Mouse (Mus musculus) intestine, postnatal 0 days (tissue): ENCODE measurements around the gene Gp9. TPM values are rescaled to one million over a fixed set of nuclear protein-coding genes. Genes with fewer than 3 reads are reported as not detected.

Experiments
- ATAC-seq: fragments of 200-750 bp; cut with Nextera tagmentation; 2 replicates; pipeline ENCODE4 v1.8.0; 2017; ENCODE audit warnings: mild to moderate bottlenecking, moderate TSS enrichment, moderate library complexity
- H3K27ac ChIP-seq: fragments of 300-500 bp; sonication (generic); 2 replicates; pipeline ENCODE4 v1.5.1; 2014; ENCODE audit warnings: mild to moderate bottlenecking, low read depth, low read length, moderate library complexity
- H3K27me3 ChIP-seq: fragments of 300-500 bp; sonication (generic); replicated peaks from 2 replicates; pipeline ENCODE4 v1.6.1; 2014; ENCODE audit warnings: low read length, mixed read lengths; ENCODE audit not compliant: control insufficient read depth, insufficient read depth
- H3K36me3 ChIP-seq: fragments of 300-500 bp; sonication (generic); 2 replicates; pipeline ENCODE4 v1.6.1; 2014; ENCODE audit warnings: mild to moderate bottlenecking, moderate library complexity; ENCODE audit not compliant: control insufficient read depth, insufficient read depth
- H3K4me1 ChIP-seq: fragments of 300-500 bp; sonication (generic); replicated peaks from 2 replicates; pipeline ENCODE4 v1.6.1; 2014; ENCODE audit warnings: antibody characterized with exemption, low read length, mixed read lengths; ENCODE audit not compliant: control insufficient read depth, insufficient read depth
- H3K4me2 ChIP-seq: fragments of 300-500 bp; sonication (generic); replicated peaks from 2 replicates; pipeline ENCODE4 v1.6.1; 2014; ENCODE audit warnings: low read depth, mild to moderate bottlenecking, moderate library complexity
- H3K4me3 ChIP-seq: fragments of 300-500 bp; sonication (generic); 2 replicates; pipeline ENCODE4 v1.5.1; 2014; ENCODE audit warnings: low read depth, low read length
- H3K9ac ChIP-seq: fragments of 300-500 bp; sonication (generic); 2 replicates; pipeline ENCODE4 v1.6.1; 2014; ENCODE audit warnings: mild to moderate bottlenecking, low read depth, low read length
- H3K9me3 ChIP-seq: fragments of 300-500 bp; sonication (generic); 2 replicates; pipeline ENCODE4 v1.6.1; 2016; ENCODE audit warnings: mixed run types; ENCODE audit not compliant: control insufficient read depth
- CTCF ChIP-seq: sonication (generic); IDR thresholded peaks from 2 replicates; pipeline ENCODE4 v1.5.1; 2016; ENCODE audit warnings: low read depth, mild to moderate bottlenecking, control low read depth, antibody characterized with exemption, moderate library complexity
- WGBS: fragments of 180-500 bp; shearing (Covaris S2); extraction: QIAGEN DNeasy Blood & Tissue Kit; methylation state at CpG from one replicate; pipeline ENCODE4 v1.1.7; 2014; 5-methylcytosine and 5-hydroxymethylcytosine counted together
- polyA plus RNA-seq: library from polyadenylated mRNA; unstranded; fragments of >200 nt; fragmentation: Nextera tagmentation; extraction: Ambion mirVana; gene quantifications from 2 replicates; pipeline ENCODE4 v1.2.1, GENCODE M21; 2015

Gp9 gene
- polyA plus RNA-seq, 1 experiment from 2014 or later, result 2.3 TPM

GRCm38 (mm10) chr6:87795385-87796150 lies 17.7 kb downstream of the Gp9 start:
- Histone ChIP-seq H3K4me1 (peaks cover 1% of the 10 kb centered on the region; the same call in 1 of the 2 replicates), H3K9ac (no peak overlapping the region), H3K4me2 (no peak overlapping the region), H3K27ac (no peak overlapping the region), H3K4me3 (no peak overlapping the region), H3K36me3 (peaks cover 29% of the 10 kb centered on the region), H3K9me3 (no peaks in the 10 kb centered on the region), H3K27me3 (no peaks in the 10 kb centered on the region)
- no peak for TF ChIP-seq CTCF
- 74% methylated on average over 6 of the region's 6 CpGs for WGBS
- ATAC-seq, result no peak

GRCm38 (mm10) chr6:87796251-87796880 lies 18.5 kb downstream of the Gp9 start:
- Histone ChIP-seq H3K9me3 (no peaks in the 10 kb centered on the region), H3K27ac (no peak overlapping the region), H3K9ac (no peak overlapping the region), H3K4me2 (no peak overlapping the region), H3K27me3 (no peaks in the 10 kb centered on the region), H3K4me1 (no peaks in the 10 kb centered on the region), H3K4me3 (no peak overlapping the region), H3K36me3 (peaks cover 35% of the 10 kb centered on the region)
- TF ChIP-seq CTCF, result no peak
- WGBS, result 80% methylated on average over 6 of the region's 6 CpGs
- ATAC-seq, result no peak

GRCm38 (mm10) chr6:87797321-87797720 lies 19.4 kb downstream of the Gp9 start:
- TF ChIP-seq CTCF, result no peak
- Histone ChIP-seq H3K9ac (no peak overlapping the region), H3K4me1 (no peaks in the 10 kb centered on the region), H3K4me2 (no peak overlapping the region), H3K36me3 (peaks cover 30% of the 10 kb centered on the region), H3K27ac (no peak overlapping the region), H3K27me3 (no peaks in the 10 kb centered on the region), H3K9me3 (no peaks in the 10 kb centered on the region), H3K4me3 (no peak overlapping the region)
- 33% methylated on average over 2 of the region's 2 CpGs for WGBS
- ATAC-seq, result no peak

- H3K4me3 ChIP-seq, result no peak overlapping the region
These were observed 21.7 kb downstream of the Gp9 start for GRCm38 (mm10) chr6:87799576-87799975.

GRCm38 (mm10) chr6:87802462-87802861 lies 24.6 kb downstream of the Gp9 start:
- Histone ChIP-seq H3K36me3 (peaks cover 8% of the 10 kb centered on the region; the same call in 1 of the 2 replicates), H3K9ac (no peak overlapping the region), H3K27ac (no peak overlapping the region), H3K9me3 (no peaks in the 10 kb centered on the region), H3K4me1 (no peaks in the 10 kb centered on the region), H3K27me3 (no peaks in the 10 kb centered on the region), H3K4me2 (no peak overlapping the region), H3K4me3 (no peak overlapping the region)
- ATAC-seq, result no peak
- TF ChIP-seq CTCF, result no peak
- WGBS, result 85% methylated on average over 7 of the region's 7 CpGs

More at GRCm38 (mm10) chr6:87799576-87799975, 21.7 kb downstream of the Gp9 start:
- Histone ChIP-seq H3K36me3 (peaks cover 9% of the 10 kb centered on the region; the same call in 1 of the 2 replicates), H3K27ac (no peak overlapping the region), H3K4me1 (no peaks in the 10 kb centered on the region), H3K9ac (no peak overlapping the region), H3K4me2 (no peak overlapping the region), H3K27me3 (no peaks in the 10 kb centered on the region), H3K9me3 (no peaks in the 10 kb centered on the region)
- ATAC-seq, result no peak
- TF ChIP-seq CTCF, result no peak
- 82% methylated on average over 6 of the region's 6 CpGs for WGBS

- Histone ChIP-seq H3K4me3 (no peak overlapping the region), H3K27ac (no peak overlapping the region), H3K9me3 (no peaks in the 10 kb centered on the region), H3K4me2 (no peak overlapping the region), H3K9ac (no peak overlapping the region), H3K27me3 (no peaks in the 10 kb centered on the region), H3K36me3 (peaks cover 8% of the 10 kb centered on the region; the same call in 1 of the 2 replicates), H3K4me1 (no peaks in the 10 kb centered on the region)
- ATAC-seq, result no peak
- WGBS, result 38% methylated on average over 1 of the region's 1 CpGs
- no peak for TF ChIP-seq CTCF
These were observed 26.2 kb downstream of the Gp9 start for GRCm38 (mm10) chr6:87804036-87804435.
